Mouse (Mus musculus) NIH3T3 (cell line): ENCODE results near the gene Baiap2l2.
"Not testable (repeated sequence)": the region's sequence is repeated elsewhere in the genome, so short reads cannot be mapped to it uniquely, and the experiment has no call there.

Experiments
- DNase-seq: peaks from one replicate; pipeline ENCODE4 v3.0.0-alpha.2; 2012; ENCODE audit warnings: low read depth

The Baiap2l2 gene

DNA sequence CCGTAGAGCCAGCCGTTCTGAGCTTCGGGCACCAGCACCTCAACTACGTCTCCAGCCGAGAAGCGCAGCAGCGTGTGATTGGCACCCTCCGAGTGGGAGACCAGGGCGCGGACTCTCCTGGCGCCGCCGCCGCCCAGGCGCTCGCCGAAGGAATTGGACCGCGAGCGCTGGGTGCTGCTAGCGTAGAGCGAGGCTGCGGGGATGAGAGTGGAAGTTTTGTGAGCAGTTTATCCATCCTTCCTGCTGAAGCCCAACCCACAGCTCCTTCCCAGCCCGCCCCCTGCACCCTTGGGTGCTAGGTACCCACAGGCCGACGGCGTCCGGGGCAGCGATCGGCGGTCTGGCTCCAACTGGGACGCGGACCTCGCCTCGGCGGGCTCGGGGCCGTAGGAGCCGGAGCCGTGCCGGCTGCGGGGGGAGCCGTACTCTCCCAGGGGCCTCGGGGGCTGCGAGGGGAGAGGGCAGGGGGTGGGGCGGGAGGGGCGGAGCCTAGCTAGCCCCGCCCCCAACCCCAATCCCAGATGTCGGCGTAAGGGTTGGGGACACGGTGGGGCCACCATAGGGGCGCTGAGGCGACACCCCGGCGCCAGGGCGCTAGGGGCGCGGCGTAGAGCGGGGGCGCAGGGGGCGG, 24.1 kb downstream of the Baiap2l2 start:
- DNase-seq: no peak

DNA sequence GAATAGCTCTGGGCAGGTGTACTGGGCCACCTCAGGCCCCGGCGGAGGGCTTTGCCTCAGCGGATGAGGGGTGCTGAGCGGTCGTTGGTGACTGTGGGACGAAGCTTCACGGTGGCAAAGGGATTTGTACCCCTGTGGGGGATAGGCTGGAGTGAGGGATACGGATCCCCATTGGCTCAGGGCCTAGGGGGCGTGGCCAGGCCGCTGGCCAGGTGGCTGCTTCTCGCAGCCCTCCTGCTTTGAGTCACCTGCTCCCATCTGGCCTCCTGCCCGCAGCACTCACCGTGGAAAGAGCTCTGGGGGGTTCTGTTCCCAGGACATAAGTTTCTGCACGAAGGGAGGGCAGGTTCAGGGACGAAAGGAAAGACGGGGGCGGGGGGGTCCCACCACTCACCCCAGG, 26.8 kb downstream of the Baiap2l2 start:
- DNase-seq: peak; percentile 27

DNA sequence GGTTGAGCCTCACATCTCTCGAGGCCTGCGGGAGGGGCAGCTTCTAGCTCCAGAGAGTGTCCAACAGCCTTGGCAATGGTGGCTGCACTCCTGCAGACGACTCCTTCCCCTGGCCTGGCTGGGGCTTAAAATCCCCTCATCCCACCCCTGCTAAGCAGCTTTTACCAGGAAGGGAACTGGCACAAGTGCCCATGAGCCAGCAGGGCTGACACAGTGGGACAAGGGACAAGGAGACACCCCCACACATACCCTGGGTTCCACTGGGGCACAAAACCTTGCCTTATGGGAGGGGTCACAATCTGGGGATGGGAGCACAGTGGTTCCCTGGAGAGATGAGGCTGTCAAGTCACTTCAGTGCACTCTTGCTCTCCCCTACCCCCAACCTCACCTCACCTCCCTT, 30.7 kb downstream of the Baiap2l2 start, which contains the start of gene Slc16a8:
TSS of gene Slc16a8 (minus strand) at position 101 of the 400 bp plus-strand sequence.
- DNase-seq: no peak

DNA sequence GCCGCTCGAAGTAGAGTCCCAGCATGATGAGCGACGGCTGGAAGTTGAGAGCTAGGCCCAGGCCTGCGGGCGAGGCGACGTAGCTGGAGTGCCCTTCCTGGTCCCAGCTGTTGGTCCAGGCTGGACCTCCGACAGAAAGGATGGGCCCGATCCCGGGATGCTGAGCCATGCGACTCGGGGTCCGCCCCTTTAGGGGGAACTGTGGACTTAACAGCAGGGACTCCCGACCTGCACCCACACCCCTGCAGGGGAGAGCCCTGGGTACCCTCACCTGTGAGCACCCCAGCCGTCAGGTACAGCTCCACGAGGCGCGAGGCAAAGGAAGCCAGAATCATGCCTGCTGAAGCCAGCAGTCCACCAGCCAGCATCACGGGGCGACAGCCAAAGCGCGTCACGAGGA, 32.8 kb downstream of the Baiap2l2 start:
- no peak for DNase-seq

DNA sequence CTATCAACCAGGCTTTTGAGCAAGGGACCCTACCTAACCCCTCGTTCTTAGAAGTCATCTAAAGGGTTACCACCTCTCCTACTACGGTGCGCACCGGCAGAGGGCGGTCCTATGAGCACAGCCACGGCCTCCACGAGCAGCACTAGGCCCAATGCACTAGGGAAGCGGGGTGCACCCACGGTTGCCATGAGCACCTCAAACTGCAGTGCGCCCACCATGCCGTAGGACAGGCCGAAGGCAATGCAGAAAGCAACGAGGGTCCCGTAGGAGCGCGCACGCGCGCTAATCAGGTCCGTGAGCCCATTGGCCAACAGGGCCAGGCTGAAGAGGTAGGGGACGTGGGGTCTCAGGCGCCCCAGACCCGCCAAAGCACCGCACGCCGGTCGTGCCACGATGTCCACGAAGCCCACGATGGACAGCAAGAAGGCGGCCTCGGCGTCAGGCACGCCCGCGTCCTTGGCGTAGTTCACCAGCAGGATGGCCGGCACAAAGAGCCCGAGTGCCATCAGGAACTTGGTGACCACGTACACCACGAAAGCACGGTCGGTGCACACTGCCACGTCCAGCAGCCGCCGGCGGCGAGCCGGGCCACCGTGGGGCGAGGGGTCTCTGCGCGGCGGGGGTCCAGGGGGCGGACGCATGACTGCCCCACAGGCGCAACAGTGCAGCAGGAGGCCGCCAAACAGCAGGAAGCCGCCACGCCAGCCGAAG, 33.4 kb downstream of the Baiap2l2 start:
- DNase-seq: no peak

DNA sequence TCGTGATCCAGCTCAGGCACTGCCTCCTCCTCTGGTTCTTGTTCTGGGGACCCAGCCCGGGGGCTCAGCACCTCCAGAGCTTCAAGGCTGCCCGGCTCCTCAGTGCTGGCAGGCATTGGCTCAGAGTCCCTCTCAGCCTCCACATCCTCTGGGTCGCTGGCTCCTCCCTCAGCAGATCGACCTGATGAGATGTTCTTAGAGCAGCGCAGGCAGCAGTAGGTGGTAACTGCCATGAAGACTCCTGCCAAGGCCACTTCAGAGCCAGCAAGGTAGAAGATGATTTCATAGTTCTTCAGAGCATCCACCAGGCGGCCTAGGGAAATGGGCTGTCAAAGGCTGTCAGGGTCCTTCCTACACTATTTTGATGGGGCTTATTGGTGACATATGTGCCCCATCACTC, 34.2 kb downstream of the Baiap2l2 start:
- no peak for DNase-seq

DNA sequence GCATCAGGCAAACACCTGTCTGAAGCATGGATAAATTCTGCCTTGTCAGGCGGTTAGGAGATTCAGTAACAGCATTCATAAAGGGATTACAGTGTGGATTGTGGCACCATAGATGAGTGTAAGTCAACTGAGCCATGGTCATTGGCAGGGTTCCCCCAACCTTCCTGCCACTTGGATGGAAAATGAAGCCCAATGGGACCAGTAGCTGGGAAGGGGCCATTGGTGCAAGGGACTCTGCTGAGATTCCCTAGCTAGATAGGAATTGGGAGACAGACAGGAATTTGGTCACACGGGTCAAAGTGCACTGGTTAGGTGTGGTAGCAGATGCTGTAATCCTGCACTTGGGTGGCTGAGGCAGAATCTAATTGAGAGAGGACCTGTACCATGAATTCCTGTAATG, 35.1 kb downstream of the Baiap2l2 start:
- no peak for DNase-seq

DNA sequence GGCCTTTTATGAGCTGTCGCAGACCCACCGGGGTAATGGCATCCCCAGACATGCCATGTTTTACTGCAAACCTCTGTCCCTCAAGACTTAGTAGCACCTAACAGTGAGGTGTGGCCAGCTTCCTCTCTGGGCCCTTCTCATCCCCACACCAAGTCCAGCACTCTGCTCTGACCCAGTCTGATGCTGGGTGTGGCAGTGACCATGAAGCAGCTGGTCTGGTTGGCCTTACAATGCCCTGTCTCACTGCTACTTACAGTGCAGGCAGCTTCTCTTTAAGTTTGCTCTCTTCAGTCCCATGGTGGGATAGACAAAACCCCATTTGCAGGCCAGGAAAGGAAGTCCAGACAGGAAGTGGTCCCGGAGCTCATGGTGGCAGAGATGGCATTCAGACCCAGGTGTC, 40.0 kb downstream of the Baiap2l2 start:
- DNase-seq: no peak

DNA sequence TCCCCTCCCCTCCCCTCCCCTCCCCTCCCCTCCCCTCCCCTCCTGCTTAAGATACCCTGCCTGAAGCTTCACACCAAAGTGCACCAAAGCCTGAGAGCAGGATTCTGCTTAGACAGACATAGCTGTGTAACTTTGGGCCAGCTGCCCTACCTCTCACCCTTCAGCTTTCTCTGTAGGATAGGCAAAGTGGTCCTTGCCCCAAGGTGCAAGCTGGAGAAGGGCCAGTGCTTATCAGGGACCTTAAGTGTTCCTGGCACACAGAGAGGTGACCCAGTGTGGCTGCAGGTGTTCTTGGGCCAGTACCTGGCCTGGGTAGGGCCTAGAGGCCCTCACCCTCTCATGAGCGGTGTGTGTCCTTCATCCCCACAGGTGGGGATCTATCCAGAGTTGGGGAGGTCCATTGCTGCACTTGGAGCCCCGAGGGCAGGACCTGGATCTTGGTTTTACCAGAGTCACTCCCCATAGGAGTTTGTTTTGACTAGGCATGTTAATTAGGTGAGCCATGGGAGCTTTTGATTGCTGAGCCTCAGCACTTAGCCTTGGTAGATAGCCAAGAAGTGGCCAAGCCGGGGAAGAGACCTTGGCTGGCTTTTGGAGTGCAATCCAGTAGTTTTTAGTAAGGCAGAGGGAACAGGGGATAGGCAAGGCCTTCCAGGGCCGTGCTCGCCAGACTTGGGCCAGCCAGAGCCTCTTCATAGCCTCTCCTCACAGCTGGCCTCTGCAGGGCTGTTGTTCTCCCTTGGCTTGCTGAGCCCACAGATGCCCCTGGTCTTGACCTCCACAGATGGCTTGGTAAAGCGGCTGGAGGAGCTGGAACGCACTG, 41.1 kb downstream of the Baiap2l2 start:
- no peak for DNase-seq

DNA sequence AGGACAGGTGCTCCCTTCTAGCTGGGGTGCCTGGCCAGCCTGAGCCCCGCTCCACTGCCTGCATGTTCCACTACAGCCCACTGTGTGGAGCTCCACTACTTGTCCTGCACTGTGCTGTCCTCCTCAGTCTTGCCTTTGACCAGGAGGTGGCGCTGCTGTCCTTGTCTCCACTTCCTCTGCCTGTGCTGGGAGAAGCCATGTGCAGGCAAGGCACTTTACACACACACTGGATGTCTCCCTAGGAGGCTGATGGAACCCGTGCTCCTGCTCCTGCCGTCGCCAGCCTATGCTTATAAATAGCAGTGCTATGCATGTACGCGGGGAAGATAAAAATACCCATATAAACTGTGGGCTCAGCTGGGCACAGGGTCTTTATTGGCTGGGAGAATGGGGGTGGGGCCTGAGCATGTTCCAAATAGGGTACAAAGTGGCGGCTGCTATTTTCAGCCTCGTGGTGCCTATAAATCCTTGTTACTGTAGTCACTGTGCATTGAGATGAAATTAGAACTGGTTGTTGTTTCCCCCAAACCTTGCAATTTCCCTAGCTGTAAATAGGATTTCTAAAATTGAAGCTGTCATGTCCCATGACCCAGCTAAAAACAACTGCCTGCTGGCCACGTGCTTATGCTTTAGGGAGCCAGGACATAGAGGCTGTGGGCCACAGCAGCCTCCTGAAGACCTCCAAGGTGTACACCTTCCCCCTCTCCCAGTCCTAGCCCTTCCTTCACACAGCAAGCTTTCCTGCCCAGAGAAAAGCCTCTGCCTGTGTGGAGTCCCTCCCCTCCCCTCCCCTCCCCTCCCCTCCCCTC, 41.9 kb downstream of the Baiap2l2 start:
- DNase-seq: peak; percentile 98

DNA sequence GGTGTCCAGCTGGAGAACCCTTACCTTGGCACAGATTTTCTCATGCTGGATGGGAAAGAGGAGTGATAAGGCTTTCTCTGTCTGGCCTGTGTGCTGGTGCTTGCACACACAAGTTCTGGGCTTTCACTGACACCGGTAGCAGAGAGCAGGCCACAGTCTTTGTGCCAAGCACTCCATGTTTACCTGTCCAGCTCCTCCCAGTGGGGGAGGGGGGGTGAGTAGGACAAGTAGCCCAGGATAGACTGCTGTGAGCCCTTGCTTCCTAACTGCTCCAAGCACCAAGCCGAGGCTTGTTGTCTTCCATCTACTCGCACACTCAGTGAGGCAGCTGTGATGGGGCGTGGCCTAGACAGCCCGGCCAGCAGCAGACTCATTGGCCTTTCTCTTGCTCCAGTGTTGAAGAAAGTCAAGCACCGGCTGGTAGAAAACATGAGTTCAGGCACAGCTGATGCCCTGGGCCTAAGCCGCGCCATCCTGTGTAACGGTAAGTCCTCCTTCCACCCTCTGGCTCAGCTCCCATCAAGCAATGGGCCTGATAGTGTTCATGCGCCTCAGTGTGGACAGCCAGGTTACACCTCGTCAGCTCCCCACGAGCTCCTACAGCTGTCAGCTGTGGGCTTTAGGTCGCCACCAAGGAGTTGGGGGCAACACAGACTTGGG, 42.6 kb downstream of the Baiap2l2 start:
- peak; percentile 11 for DNase-seq

DNA sequence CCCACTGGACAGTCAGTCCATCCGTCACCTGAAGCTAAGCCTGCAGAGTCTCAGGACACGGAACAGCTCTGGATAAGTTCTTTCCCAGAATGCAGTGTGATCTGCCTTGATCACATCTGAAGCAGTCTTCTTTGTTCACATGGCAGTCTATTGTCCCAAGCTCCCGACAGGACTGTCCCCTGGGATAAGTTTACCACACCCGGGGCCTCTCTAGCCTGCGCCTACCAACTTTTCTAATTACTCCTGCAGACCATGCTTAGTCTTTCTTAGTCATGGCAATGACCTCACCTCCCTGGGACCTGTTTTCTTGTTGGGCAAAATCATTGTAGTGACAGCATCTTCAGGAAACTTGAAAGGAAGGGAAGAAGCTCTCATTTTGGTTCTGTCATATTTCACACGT, 47.3 kb downstream of the Baiap2l2 start:
- DNase-seq: no peak

DNA sequence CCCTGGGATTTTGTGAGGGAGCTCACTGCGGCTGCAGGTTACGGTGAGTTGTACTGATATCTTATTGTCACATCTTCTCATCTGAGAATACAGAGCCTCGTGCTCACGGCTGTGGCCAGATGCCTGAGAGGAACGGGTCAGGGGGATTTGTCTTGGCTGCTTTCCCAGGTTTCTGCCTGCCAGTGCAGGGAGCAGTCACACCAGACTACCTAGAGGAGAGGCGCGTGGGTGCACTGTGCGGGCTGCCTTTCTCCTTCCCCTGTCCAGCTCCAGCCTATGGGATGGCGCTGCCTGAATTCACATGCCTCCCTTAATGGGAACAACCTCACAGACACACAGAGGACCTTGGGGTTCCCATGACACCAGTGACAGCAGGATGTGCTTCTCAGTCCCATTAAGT, 50.1 kb downstream of the Baiap2l2 start:
- no peak for DNase-seq

DNA sequence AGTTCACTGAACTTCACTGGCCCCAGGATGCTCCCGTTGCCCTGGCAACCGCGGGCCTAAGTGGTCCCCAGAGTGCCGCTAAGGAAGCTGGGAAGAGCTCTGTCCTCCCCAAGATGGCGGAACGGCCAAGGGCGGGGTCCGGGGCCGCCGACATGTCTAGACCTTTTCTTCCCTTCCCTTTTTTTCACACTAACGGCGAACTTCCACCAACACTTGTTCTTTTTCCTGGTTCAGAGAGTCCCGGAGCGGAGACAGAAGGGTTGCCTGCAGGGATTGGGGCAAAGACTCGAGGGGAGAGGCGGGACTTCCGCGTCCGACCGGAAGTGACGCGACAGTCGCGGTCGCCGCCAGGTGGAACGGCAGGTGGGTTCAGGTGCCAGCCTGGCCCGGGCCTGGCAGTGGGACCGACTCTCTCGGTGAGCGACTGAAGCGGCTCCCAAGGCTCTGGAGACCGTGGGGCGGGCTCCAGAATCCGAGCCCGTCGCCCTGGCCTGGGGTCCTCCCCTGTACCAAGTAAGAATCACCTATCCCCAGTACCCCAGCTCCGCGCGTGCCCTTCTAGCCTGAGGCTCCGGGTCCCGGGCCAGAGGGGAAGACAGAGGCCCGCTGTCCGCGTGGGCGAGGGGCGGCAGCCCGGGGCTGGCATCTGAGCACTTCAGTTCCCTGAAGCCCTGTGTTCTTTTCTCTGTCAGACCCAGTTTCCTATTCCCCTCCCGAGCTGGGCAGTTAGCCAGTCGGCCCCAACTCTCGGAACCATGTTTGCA, 56.1 kb downstream of the Baiap2l2 start, which contains the start of the genes Pick1 and Gm49486:
TSS of gene Pick1 (plus strand) at position 116 of the 764 bp plus-strand sequence.
TSS of gene Gm49486 (plus strand) at position 334 of the 764 bp plus-strand sequence.
- peak; percentile 95 for DNase-seq

DNA sequence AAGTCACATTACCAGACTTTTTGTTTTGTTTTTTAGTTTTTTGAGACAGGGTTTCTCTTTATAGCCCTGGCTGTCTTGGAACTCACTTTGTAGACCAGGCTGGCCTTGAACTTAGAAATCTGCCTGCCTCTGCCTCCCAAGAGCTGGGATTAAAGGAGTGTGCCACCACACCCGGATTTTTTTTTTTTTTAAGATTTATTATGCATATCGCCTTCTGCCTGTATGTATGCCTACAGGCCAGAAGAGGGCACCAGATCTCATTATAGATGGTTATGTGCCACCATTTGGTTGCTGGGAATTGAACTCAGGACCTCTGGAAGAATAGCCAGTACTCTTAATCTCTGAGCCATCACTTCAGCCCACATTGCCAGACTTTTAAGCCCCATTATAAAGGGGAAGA, 59.6 kb downstream of the Baiap2l2 start:
- not testable (repeated sequence) for DNase-seq

DNA sequence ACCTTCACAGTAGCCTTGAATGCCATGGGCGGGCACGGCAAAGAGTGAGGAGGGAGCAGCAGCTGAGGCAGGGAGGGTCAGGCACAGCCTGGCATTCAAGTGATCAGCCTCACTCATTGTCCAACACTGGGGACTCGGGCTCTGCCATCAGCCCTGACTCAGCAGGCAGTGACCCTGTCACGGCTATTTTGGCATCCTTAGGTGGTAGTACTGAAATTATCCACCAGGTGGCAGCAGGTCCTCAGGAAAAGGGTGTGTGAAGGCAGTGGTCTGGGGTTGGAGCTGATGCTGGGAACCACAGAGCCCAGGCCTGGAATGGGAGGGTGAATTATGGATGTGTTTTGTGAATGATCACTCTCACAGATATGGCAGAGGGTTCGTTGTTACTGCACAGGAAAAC, 60.7 kb downstream of the Baiap2l2 start:
- peak; percentile 90 for DNase-seq

DNA sequence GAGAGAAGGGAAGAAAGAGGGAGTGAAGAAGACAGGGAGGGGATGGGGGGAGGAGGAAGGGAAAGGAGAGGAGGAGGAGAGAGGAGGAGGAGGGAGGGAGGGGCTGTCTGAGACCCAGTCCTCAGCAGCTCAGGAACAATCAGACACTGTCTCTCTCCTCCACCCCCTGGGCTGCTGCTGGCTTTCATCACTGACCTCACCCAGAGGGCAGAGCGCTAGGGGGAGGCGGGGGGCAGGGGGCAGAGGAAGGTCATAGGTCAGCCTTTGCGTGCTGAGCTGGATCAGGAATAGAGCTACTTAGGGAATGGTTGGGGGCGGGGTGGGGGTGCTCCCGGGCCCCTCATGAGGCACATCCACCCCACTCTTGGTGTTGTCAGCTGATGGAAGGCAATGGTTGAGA, 61.7 kb downstream of the Baiap2l2 start:
- DNase-seq: no peak

DNA sequence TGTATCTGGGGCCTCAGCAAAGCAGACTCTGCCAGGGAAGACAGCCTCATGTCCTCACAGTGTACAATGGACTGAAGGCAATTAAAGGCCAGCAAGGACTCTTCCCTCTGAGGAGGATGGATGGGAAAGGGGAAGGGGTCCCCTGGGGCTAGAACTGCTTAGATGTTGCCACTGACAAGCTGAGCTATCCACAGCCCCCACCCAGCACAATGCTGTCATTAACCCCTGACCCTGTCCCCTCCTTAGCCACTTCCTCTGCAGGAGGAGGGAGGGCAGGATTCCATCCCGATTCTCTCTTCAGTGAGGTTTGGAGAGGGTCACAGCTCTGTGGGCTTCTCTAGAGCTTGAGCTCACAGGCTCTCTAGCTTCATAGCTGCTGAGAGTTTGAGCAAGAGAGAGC, 65.8 kb downstream of the Baiap2l2 start:
- no peak for DNase-seq

DNA sequence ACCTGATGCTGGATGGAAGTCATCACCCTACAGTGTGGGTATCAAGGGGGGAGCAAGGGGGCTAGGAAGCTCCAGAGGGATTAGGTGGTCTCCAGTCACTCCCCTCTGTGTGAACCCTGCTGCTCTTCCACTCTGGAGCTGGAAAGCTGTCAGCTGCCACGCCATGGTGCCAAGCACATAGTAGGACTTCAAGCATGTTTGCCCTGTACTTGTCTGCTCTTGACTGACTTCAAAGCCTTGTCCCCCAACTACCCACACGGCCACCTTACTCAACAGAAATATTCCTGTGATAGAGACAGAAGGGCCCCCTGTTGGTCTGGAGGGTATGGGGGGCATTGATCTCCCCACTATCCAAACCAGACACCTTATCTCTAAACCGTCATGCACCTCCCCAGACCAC, 69.1 kb downstream of the Baiap2l2 start:
- DNase-seq: no peak

DNA sequence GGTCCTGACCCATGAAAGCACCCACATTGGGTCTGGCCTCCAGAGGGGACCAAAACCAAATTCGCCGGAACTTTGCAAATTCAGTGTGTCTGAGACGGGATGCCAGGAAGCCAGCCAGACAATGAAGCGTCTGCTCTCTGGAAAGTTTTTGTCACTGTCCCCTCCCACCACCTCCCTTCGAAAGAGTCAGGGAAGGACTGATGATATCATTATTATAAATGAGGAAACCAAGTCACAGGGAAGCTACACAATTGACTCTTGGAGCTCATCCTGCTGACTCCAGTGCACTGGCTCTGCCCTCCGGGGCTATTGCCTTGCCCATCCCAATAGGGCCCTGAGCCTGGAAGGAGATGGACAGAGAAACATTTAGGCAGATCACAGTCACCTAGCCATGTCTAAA, 71.7 kb downstream of the Baiap2l2 start:
- DNase-seq: no peak
